Mouse (Mus musculus): ENCODE data around the gene Rpl18a.
A peak's percentile ranks its signal among the peaks of the same experiment; 100 is the strongest.

- TF ChIP-seq POLR2A (IDR thresholded peaks at IDR 0.05; ENCODE audit: extremely low read depth, insufficient read depth, low read length) = no peak
- TF ChIP-seq CTCF (IDR thresholded peaks at IDR 0.05; ENCODE audit: low read depth, low read length) = peak; percentile 24; the same call in 1 of the 2 replicates
Observed at GRCm38 (mm10) chr8:70846371-70847154, 50.6 kb downstream of the Rpl18a start.
